9 mouse cellular contexts compared by ENCODE assay signal in genomic region chr9:78038755-78039489, GRCm38 (mm10). TPM values are rescaled to one million over a fixed set of nuclear protein-coding genes. Genes with fewer than 3 reads are reported as not detected.
DNase-seq lines count a peak whose midpoint lies in the region; ATAC-seq and TF ChIP-seq lines count a peak whose summit lies in the region.
"Had no signal": no experiment of that assay in that cellular context is flagged by ENCODE, and none has a peak within 500 bp of the region (broad histone marks: within the 10 kb centered on the region; RNA-seq: fewer than 3 reads in every experiment).

No protein-coding gene starts in this region.

- no peaks in the 10 kb centered on the region for H3K36me3 ChIP-seq in C2C12 (ENCODE audit: control insufficient read depth, insufficient read depth)
- H3K36me3 ChIP-seq in heart, embryonic 11.5 days (ENCODE audit: control insufficient read depth, insufficient read depth, low read length), result no peaks in the 10 kb centered on the region
- H3K36me3 ChIP-seq in kidney, embryonic 14.5 days (ENCODE audit: control insufficient read depth, insufficient read depth, low read length), result no peaks in the 10 kb centered on the region
- no peaks in the 10 kb centered on the region for H3K36me3 ChIP-seq in limb, embryonic 13.5 days
- H3K36me3 ChIP-seq: embryonic facial prominence, embryonic 12.5 days had no signal

- TF ChIP-seq CTCF in C2C12 (IDR thresholded peaks at IDR 0.05; ENCODE audit: control insufficient read depth, insufficient read depth, insufficient read length), result peak; percentile 92
- TF ChIP-seq CTCF in bone marrow, adult 2 months (IDR thresholded peaks at IDR 0.05; ENCODE audit: control insufficient read depth, insufficient read depth, low read length), result peak; percentile 99

- H3K9ac ChIP-seq in heart, embryonic 11.5 days (ENCODE audit: low read depth, low read length), result no peak overlapping the region
- no peak overlapping the region; the same call in 1 of the 2 replicates for H3K9ac ChIP-seq in kidney, embryonic 14.5 days (ENCODE audit: low read depth, low read length)
- no peak overlapping the region for H3K9ac ChIP-seq in limb, embryonic 13.5 days
- H3K9ac ChIP-seq: embryonic facial prominence, embryonic 12.5 days had no signal

- WGBS in bone marrow, adult 2 months, result 32% methylated on average over 18 of the region's 18 CpGs
- WGBS in heart, embryonic 11.5 days (ENCODE audit: insufficient replicate concordance), result 34% methylated on average over 18 of the region's 18 CpGs
- WGBS in kidney, embryonic 14.5 days, result 38% methylated on average over 18 of the region's 18 CpGs
- WGBS in limb, embryonic 13.5 days, result 38% methylated on average over 18 of the region's 18 CpGs

- H3K27me3 ChIP-seq in C2C12 (ENCODE audit: control insufficient read depth, insufficient read depth, insufficient read length), result peaks cover 3% of the 10 kb centered on the region
- no peaks in the 10 kb centered on the region for H3K27me3 ChIP-seq in heart, embryonic 11.5 days (ENCODE audit: control insufficient read depth, insufficient read depth, low read length)
- no peaks in the 10 kb centered on the region for H3K27me3 ChIP-seq in kidney, embryonic 14.5 days (ENCODE audit: control insufficient read depth, insufficient read depth, low read length)
- H3K27me3 ChIP-seq in limb, embryonic 13.5 days, result no peaks in the 10 kb centered on the region
- H3K27me3 ChIP-seq: embryonic facial prominence, embryonic 12.5 days had no signal

- H3ac ChIP-seq in C2C12 (ENCODE audit: control insufficient read depth, insufficient read length, low read depth), result no peak overlapping the region

- DNase-seq in monocyte, adult 2 months (ENCODE audit: low read depth in 1 of 2, low spot score in 2 of 2), result peak; percentile 50 to 69
- peak; percentile 49 to 69 for DNase-seq in spleen, postnatal 36 days (ENCODE audit: low spot score in 2 of 2)

- H3K4me1 ChIP-seq in bone marrow, adult 2 months (ENCODE audit: control insufficient read depth, insufficient read depth, low read length), result no peaks in the 10 kb centered on the region
- no peaks in the 10 kb centered on the region for H3K4me1 ChIP-seq in heart, embryonic 11.5 days (ENCODE audit: control insufficient read depth, insufficient read depth, low read length)
- H3K4me1 ChIP-seq in kidney, embryonic 14.5 days (ENCODE audit: control insufficient read depth, insufficient read depth, low read length), result no peaks in the 10 kb centered on the region
- H3K4me1 ChIP-seq in limb, embryonic 13.5 days, result no peaks in the 10 kb centered on the region
- H3K4me1 ChIP-seq: embryonic facial prominence, embryonic 12.5 days had no signal

- peak; percentile 93 for ATAC-seq in erythroblast, adult 5-6 weeks (replicated peaks; ENCODE audit: low FRiP score, poor library complexity, severe bottlenecking)
- ATAC-seq in heart, embryonic 11.5 days (replicated peaks; ENCODE audit: insufficient number of reproducible peaks, low FRiP score, low TSS enrichment), result 0 out of 2 replicates have a peak, but pooled peaks have one; percentile 39
- peak; percentile 60; the same call in 1 of the 2 replicates for ATAC-seq in kidney, embryonic 14.5 days (ENCODE audit: low FRiP score, low TSS enrichment)
- peak; percentile 64; the same call in 1 of the 2 replicates for ATAC-seq in limb, embryonic 13.5 days (ENCODE audit: low FRiP score, low read depth)

- H3K9me3 ChIP-seq in heart, embryonic 11.5 days (replicated peaks; ENCODE audit: control insufficient read depth, low read length), result no peaks in the 10 kb centered on the region
- no peaks in the 10 kb centered on the region for H3K9me3 ChIP-seq in kidney, embryonic 14.5 days (ENCODE audit: control insufficient read depth, low read length)
- no peaks in the 10 kb centered on the region for H3K9me3 ChIP-seq in limb, embryonic 13.5 days
- H3K9me3 ChIP-seq: embryonic facial prominence, embryonic 12.5 days had no signal

- H3K79me3 ChIP-seq in C2C12 (ENCODE audit: low read depth), result no peaks in the 10 kb centered on the region

- no peak overlapping the region for H3K4me2 ChIP-seq in heart, embryonic 11.5 days
- no peak overlapping the region for H3K4me2 ChIP-seq in kidney, embryonic 14.5 days (replicated peaks; ENCODE audit: low read depth, low read length)
- no peak overlapping the region for H3K4me2 ChIP-seq in limb, embryonic 13.5 days (replicated peaks)
- H3K4me2 ChIP-seq: embryonic facial prominence, embryonic 12.5 days had no signal

- H3K27ac ChIP-seq in bone marrow, adult 2 months (ENCODE audit: control insufficient read depth, insufficient read depth, low read depth, low read length, poor library complexity), result no peak overlapping the region
- H3K27ac ChIP-seq in heart, embryonic 11.5 days (ENCODE audit: low read depth, low read length), result no peak overlapping the region
- H3K27ac ChIP-seq in kidney, embryonic 14.5 days (ENCODE audit: low read depth, low read length), result no peak overlapping the region
- H3K27ac ChIP-seq in limb, embryonic 13.5 days, result no peak overlapping the region
- H3K27ac ChIP-seq: embryonic facial prominence, embryonic 12.5 days had no signal

- no peak overlapping the region for H3K4me3 ChIP-seq in C2C12 (ENCODE audit: insufficient read depth, poor library complexity, severe bottlenecking)
- no peak overlapping the region for H3K4me3 ChIP-seq in bone marrow, adult 2 months (replicated peaks; ENCODE audit: control insufficient read depth, low read depth, low read length)
- no peak overlapping the region for H3K4me3 ChIP-seq in heart, embryonic 11.5 days (ENCODE audit: low read depth, low read length)
- H3K4me3 ChIP-seq in kidney, embryonic 14.5 days (ENCODE audit: low read length), result no peak overlapping the region
- no peak overlapping the region for H3K4me3 ChIP-seq in limb, embryonic 13.5 days
- H3K4me3 ChIP-seq: embryonic facial prominence, embryonic 12.5 days had no signal

- H3K79me2 ChIP-seq in C2C12 (ENCODE audit: control insufficient read depth, insufficient read depth), result no peaks in the 10 kb centered on the region

- no peak for TF ChIP-seq POLR2A in bone marrow, adult 2 months (IDR thresholded peaks at IDR 0.05; ENCODE audit: borderline replicate concordance, control insufficient read depth, low read depth, low read length)

TF ChIP-seq in C2C12, 6 proteins besides CTCF, POLR2A, EP300 and RAD21:
- no peak for TF ChIP-seq CEBPB (IDR thresholded peaks at IDR 0.05; ENCODE audit: low read depth)
- no peak for TF ChIP-seq MAX (IDR thresholded peaks at IDR 0.05)
- TF ChIP-seq USF1 (IDR thresholded peaks at IDR 0.05; ENCODE audit: low read depth), result no peak
- TF ChIP-seq MYOD1 (IDR thresholded peaks at IDR 0.05; ENCODE audit: control insufficient read depth, insufficient read length, low read depth), result no peak
- no peak for TF ChIP-seq MYOG (IDR thresholded peaks at IDR 0.05; ENCODE audit: control insufficient read depth, extremely low read depth, insufficient read length)
- TF ChIP-seq FOSL1 (IDR thresholded peaks at IDR 0.05; ENCODE audit: insufficient read depth, low read length, poor library complexity, severe bottlenecking), result no peak

RNA-seq across cellular contexts. Expression of gene Gcm1, which starts 12.8 kb away (rescaled TPM):
- not detected for polyA plus RNA-seq in C2C12 (2012; fragmentation: generic; extraction: Trizol)
- polyA plus RNA-seq in bone marrow, adult 2 months (2011; ENCODE audit: insufficient read depth, insufficient read length, low replicate concordance, missing spikeins), result not detected in 2 replicates
- total RNA-seq in erythroblast, adult 5-6 weeks (2015; ENCODE audit: low replicate concordance), result not detected in 2 replicates
- total RNA-seq in erythroblast, adult 5-6 weeks (2017; ENCODE audit: low replicate concordance), result not detected in 2 replicates
- polyA plus RNA-seq in heart, embryonic 11.5 days (2014; fragmentation: Nextera tagmentation; extraction: Ambion mirVana), result not detected in 2 replicates
- polyA plus RNA-seq in kidney, embryonic 14.5 days (2014; fragmentation: Nextera tagmentation; extraction: Ambion mirVana), result 0.39 and 0.51 TPM in 2 replicates
- not detected in 2 replicates for polyA plus RNA-seq in limb, embryonic 13.5 days (2015; fragmentation: Nextera tagmentation; extraction: Ambion mirVana)

Comparison
In these comparisons a context has a peak if more than half of its experiments do, and no peak if none do; other contexts are left out.
1. ATAC-seq: peak in every context shown above with its lines; median percentile 93 in erythroblast, adult 5-6 weeks; 64 in limb, embryonic 13.5 days; 60 in kidney, embryonic 14.5 days; 39 in heart, embryonic 11.5 days.